Mouse (Mus musculus) forebrain, embryonic 10.5 days (tissue): ENCODE results near the gene Mrpl9. TPM values are rescaled to one million over a fixed set of nuclear protein-coding genes. Genes with fewer than 3 reads are reported as not detected.

Source experiments
- DNase-seq: peaks from one replicate; pipeline ENCODE4 v3.0.0-alpha.2; 2017; ENCODE audit warnings: low spot score; ENCODE audit errors: extremely low spot score
- H3K27ac ChIP-seq: fragments of 300-500 bp; sonication (generic); 2 replicates; pipeline ENCODE4 v1.5.1; 2016; ENCODE audit warnings: mild to moderate bottlenecking
- H3K27me3 ChIP-seq: fragments of 300-500 bp; sonication (generic); 2 replicates; pipeline ENCODE4 v1.6.1; 2016; ENCODE audit warnings: mild to moderate bottlenecking; ENCODE audit not compliant: poor library complexity, severe bottlenecking
- H3K36me3 ChIP-seq: fragments of 300-500 bp; sonication (generic); replicated peaks from 2 replicates; pipeline ENCODE4 v1.6.1; 2016; ENCODE audit warnings: mild to moderate bottlenecking, moderate library complexity
- H3K4me1 ChIP-seq: fragments of 300-500 bp; sonication (generic); 2 replicates; pipeline ENCODE4 v1.6.1; 2016
- H3K4me3 ChIP-seq: fragments of 300-500 bp; sonication (generic); 2 replicates; pipeline ENCODE4 v1.5.1; 2016; ENCODE audit warnings: mild to moderate bottlenecking, moderate library complexity
- H3K9me3 ChIP-seq: fragments of 300-500 bp; sonication (generic); 2 replicates; pipeline ENCODE4 v1.6.1; 2016; ENCODE audit warnings: mild to moderate bottlenecking, moderate library complexity
- WGBS: fragments of 180-500 bp; shearing (Covaris S2); methylation state at CpG from one replicate; pipeline ENCODE4 v1.1.7; 2016; 5-methylcytosine and 5-hydroxymethylcytosine counted together
- polyA plus RNA-seq: library from polyadenylated mRNA; unstranded; fragments of >200 nt; fragmentation: Nextera tagmentation; extraction: Ambion mirVana; gene quantifications from 2 replicates; pipeline ENCODE4 v1.2.1, GENCODE M21; 2016

The Mrpl9 gene
- polyA plus RNA-seq, 1 experiment from 2014 or later, result 74.5 TPM

DNA sequence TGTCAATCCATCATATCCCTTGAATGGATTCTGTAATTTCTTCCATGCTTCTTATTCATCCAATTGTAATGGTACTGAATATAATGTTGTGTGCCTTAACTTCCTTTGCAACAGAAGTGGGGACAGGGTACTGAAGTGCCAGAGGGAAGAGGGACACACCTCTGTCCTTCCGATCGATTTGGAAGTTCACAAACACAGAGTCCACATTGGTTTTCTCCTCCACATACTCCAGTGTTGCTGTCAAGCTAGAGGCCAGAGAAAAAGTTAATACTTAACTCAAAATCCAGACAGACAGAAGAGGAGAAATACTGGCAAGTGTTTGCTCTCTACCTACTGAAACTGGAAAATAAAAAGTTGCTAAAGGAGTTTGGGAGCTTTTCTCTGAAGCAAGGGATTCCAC lies 8.8 kb upstream of the Mrpl9 start:
- no peaks in the 10 kb centered on the region for H3K27me3 ChIP-seq
- no peaks in the 10 kb centered on the region for H3K9me3 ChIP-seq
- no peak for DNase-seq
- H3K4me3 ChIP-seq, result no peak overlapping the region
- H3K4me1 ChIP-seq, result no peaks in the 10 kb centered on the region
- no peaks in the 10 kb centered on the region for H3K36me3 ChIP-seq
- no peak overlapping the region for H3K27ac ChIP-seq
- 91% methylated on average over 2 of the region's 2 CpGs for WGBS

DNA sequence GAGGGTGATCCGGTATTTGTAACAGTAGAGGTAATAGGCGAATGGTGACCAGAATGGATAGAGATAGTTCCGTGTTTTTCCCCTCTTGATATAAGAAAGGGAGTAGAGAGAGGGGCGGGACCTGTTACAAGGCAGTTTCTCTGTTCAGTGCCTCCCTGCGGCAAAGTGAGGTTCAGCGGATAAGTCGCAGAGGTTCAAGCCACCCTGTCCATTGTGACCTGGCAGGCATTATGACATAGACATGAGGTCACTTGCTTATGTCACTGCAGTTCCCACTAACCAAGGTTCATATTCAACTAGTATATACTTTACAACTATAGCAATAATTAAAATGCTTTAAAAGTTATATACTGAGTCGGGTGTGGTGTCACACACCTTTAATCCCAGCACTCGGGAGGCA lies 6.7 kb upstream of the Mrpl9 start:
- Histone ChIP-seq H3K36me3 (no peaks in the 10 kb centered on the region), H3K27me3 (peaks cover 6% of the 10 kb centered on the region; the same call in 1 of the 2 replicates), H3K4me1 (no peaks in the 10 kb centered on the region), H3K9me3 (no peaks in the 10 kb centered on the region), H3K4me3 (no peak overlapping the region), H3K27ac (no peak overlapping the region)
- 87% methylated on average over 9 of the region's 9 CpGs for WGBS
- no peak for DNase-seq

DNA sequence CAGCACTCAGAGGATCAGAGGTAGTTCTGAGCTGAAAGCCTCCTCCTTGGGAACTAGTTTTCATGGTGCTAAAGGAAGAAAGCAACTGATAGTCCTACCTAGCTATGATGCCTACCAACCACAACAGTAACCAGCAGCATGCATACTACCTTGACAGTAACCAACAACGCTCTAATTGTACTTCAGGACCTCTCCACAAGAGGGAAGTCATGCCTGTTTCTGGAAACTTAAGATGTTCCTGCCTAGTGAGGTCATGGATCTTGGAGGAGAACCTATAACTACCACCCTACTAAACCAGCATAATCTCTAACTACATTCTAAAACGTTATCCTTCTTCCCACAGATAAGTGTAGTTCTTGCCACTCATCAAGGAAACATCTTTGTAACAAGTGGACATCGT lies 1.9 kb upstream of the Mrpl9 start:
- Histone ChIP-seq H3K36me3 (peaks cover 18% of the 10 kb centered on the region), H3K4me1 (peaks cover 13% of the 10 kb centered on the region), H3K27ac (no peak overlapping the region), H3K27me3 (peaks cover 6% of the 10 kb centered on the region; the same call in 1 of the 2 replicates), H3K4me3 (no peak overlapping the region), H3K9me3 (no peaks in the 10 kb centered on the region)
- 43% methylated on average over 3 of the region's 3 CpGs for WGBS
- no peak for DNase-seq

DNA sequence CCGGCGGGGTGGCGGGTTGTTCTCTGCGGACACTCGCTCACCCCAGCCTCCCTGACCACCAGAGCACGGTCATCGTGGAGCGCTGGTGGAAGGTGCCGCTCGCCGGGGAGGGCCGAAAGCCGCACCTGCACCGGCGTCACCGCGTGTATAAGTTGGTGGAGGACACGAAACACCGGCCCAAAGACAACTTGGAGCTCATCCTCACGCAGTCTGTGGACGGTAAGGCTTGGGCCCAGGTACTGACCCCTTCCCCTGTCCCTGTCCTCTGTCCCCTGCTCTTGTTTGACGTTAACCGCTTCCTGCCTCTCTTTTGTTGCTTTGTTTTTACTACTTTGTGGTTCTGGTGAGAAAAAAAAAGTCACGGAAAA lies 463 bp downstream of the Mrpl9 start, which contains the start of gene Oaz3:
Gene Oaz3 (minus strand): TSS at position 319 of the 368 bp plus-strand sequence.
- 2% methylated on average over 24 of the region's 24 CpGs for WGBS
- H3K27me3 ChIP-seq, result peaks cover 6% of the 10 kb centered on the region; the same call in 1 of the 2 replicates
- peaks cover 13% of the 10 kb centered on the region for H3K4me1 ChIP-seq
- DNase-seq, result no peak
- no peaks in the 10 kb centered on the region for H3K9me3 ChIP-seq
- H3K36me3 ChIP-seq, result peaks cover 42% of the 10 kb centered on the region
- peak within 1 kb of the TSS; percentile 92 for H3K27ac ChIP-seq
- H3K4me3 ChIP-seq, result peak within 1 kb of the TSS; percentile 94

DNA sequence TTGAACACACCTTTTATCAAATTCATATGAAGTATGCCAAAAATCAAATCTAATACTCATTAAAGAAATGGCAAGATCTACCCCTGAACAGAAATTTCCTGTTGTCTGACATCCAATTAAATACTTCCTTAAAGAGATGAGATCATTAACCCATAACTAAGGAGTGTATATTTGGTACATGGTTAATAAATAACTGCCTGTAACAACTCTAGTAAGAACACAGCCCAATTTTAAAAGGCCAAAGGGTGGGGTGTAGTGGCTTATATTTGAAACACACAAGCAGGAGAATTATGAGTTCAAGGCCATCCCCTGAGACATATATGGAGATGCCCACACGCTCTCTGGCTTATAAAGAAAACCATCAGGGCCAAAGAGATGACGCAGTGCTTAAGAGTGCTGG lies 6.3 kb downstream of the Mrpl9 start:
- Histone ChIP-seq H3K4me1 (peaks cover 3% of the 10 kb centered on the region), H3K27me3 (no peaks in the 10 kb centered on the region), H3K36me3 (peaks cover 61% of the 10 kb centered on the region), H3K27ac (no peak overlapping the region), H3K4me3 (no peak overlapping the region), H3K9me3 (no peaks in the 10 kb centered on the region)
- no peak for DNase-seq
- 94% methylated on average over 2 of the region's 2 CpGs for WGBS

DNA sequence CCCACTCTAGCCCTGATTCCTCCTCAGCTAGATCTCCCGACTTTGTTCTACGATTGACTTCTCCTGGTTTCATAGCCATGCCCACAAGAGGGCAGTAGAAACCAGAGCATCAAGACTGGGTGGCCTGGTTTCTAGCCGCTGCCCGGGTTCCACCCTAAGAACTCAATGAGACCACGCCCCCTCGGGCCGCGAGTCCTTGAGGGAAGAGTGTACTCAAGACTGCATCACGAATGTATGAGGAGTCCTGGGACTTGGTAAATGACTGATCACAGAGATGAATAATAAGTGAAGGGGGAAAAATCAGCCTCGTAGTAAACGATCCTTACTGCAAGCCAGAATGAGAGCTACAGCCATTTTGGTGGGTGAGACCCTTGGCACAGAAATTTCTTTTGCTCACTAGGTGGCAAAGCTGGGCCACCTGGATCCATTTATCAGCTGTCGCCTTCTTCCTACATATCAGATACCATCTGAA lies 13.4 kb downstream of the Mrpl9 start:
- H3K4me1 ChIP-seq, result peaks cover 12% of the 10 kb centered on the region
- no peaks in the 10 kb centered on the region for H3K36me3 ChIP-seq
- 2% methylated on average over 12 of the region's 12 CpGs for WGBS
- H3K4me3 ChIP-seq, result peak overlapping the region; percentile 42
- DNase-seq, result peak; percentile 89
- no peak overlapping the region for H3K27ac ChIP-seq
- H3K27me3 ChIP-seq, result peaks cover 11% of the 10 kb centered on the region
- peaks cover 6% of the 10 kb centered on the region; the same call in 1 of the 2 replicates for H3K9me3 ChIP-seq

DNA sequence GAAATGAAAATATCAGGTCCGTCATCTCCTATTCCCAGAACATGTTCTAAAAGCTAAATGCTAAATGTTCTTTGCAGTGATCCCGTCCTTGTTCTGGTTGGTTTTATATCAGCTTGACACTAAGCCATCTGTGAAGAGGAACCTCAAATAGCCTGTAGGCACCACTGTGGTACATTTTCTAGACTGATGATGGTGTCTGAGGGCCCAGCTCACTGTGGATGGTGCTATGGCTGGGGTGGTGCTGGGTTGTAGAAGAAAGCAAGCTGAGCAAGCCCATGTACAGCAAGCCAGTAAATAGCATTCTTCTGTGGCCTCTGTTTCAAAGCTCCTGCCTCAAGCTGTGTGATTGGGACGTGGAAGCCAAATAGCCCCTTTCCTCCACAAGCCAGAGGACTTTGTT lies 13.9 kb downstream of the Mrpl9 start:
- Histone ChIP-seq H3K4me1 (peaks cover 12% of the 10 kb centered on the region), H3K9me3 (peaks cover 6% of the 10 kb centered on the region; the same call in 1 of the 2 replicates), H3K27me3 (peaks cover 11% of the 10 kb centered on the region), H3K36me3 (no peaks in the 10 kb centered on the region), H3K27ac (no peak overlapping the region), H3K4me3 (no peak overlapping the region)
- no peak for DNase-seq
- 84% methylated on average over 3 of the region's 3 CpGs for WGBS

DNA sequence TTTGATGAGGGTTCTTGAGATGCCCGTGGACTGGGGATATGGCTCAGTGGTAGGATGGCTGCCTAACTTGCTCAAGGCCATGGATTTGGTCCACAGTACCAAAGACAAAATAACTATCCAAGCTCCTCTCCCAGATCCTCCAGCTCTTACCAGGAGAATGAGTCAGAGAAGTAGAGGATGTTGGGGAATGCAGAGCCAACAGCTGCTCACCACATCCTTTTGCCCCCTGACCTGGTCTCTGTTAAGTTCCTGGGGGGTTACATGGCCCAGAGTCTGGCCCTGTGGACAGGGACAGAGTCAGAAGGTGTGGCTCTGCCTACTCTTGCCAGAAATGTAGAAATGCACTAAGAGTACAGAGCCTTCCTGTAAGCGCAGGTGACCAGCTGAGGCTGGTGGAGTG lies 16.7 kb downstream of the Mrpl9 start:
- DNase-seq, result no peak
- WGBS, result 95% methylated on average over 2 of the region's 2 CpGs
- H3K4me3 ChIP-seq, result no peak overlapping the region

DNA sequence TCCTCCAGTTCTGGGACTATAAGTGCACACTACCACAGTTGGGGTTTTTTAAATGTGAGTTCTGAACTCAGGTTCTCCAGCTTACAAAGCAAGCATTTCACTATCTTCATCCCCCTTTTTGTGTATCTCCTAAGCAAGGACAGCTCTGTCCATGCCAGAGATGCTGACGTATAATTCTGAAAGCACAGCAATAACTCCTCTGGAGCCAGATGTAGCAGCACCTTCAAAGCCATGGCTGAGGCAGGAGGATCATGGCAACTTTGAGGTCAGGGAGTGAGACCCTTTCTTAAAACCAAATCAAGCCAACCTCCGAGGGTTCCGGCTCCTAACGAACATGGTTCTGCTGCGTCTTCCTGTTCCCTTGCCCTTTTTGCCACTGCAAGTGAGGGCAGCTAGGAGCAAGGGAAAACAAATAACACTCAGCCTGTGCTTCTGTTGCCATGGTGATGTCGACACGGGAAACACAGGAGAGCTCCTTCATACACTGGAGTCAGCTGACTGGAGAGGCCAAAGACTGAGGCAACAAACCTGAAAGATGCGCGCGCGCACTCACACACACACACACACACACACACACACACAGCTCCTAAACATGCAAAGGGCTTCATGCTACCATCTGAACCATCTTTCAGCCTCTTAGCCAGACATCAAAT lies 20.9 kb downstream of the Mrpl9 start:
- H3K4me3 ChIP-seq, result no peak overlapping the region
- H3K27me3 ChIP-seq, result peaks cover 4% of the 10 kb centered on the region; the same call in 1 of the 2 replicates
- DNase-seq, result peak; percentile 54
- no peaks in the 10 kb centered on the region for H3K36me3 ChIP-seq
- 52% methylated on average over 11 of the region's 11 CpGs for WGBS
- peaks cover 48% of the 10 kb centered on the region for H3K4me1 ChIP-seq
- H3K9me3 ChIP-seq, result no peaks in the 10 kb centered on the region
- H3K27ac ChIP-seq, result peak overlapping the region; percentile 81

More for the DNA sequence above, 16.7 kb downstream of the Mrpl9 start:
- Histone ChIP-seq H3K27me3 (peaks cover 11% of the 10 kb centered on the region), H3K4me1 (peaks cover 29% of the 10 kb centered on the region), H3K9me3 (peaks cover 6% of the 10 kb centered on the region; the same call in 1 of the 2 replicates), H3K36me3 (no peaks in the 10 kb centered on the region), H3K27ac (no peak overlapping the region)

DNA sequence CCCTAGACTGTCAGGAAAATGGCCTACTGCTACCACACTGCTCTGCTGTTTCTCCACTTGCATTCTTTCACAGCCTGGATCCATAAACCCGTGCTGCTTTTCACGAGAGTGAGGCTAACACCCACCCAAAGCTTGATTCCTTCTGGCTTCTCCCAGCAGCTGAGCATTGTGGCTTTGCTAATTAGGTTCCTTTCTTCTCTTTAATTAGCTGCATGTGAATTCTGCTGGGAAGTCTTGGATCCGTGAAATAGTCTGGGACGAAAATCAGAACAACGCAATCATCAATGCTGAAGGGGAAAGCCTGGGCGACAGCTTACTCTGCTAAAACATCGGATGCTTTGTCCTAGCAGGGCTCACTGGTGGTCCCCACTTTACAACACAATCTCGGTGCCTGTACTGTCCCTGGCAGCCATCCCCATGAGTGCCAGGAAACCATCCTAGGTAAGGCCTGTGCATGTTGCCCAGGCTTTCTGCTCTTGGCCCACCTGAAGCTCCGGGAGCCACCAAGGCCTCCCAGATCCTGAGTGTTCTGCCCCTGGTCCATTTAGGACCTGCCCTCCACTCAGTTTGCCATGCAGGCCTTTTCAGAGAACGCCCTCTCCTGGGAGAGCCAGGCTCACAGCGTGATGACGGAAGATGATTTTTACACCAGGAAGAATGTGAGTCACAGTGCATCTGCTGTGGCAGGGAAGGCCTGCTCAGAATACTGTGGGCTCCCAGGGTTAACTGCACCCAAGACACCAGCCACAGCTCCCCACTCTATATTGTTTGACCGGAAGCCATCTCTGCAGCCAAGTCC lies 22.7 kb downstream of the Mrpl9 start:
- Histone ChIP-seq H3K4me3 (no peak overlapping the region), H3K27me3 (peaks cover 4% of the 10 kb centered on the region; the same call in 1 of the 2 replicates), H3K27ac (peak overlapping the region; percentile 84), H3K36me3 (no peaks in the 10 kb centered on the region), H3K4me1 (peaks cover 50% of the 10 kb centered on the region), H3K9me3 (no peaks in the 10 kb centered on the region)
- DNase-seq, result no peak
- 43% methylated on average over 13 of the region's 13 CpGs for WGBS

DNA sequence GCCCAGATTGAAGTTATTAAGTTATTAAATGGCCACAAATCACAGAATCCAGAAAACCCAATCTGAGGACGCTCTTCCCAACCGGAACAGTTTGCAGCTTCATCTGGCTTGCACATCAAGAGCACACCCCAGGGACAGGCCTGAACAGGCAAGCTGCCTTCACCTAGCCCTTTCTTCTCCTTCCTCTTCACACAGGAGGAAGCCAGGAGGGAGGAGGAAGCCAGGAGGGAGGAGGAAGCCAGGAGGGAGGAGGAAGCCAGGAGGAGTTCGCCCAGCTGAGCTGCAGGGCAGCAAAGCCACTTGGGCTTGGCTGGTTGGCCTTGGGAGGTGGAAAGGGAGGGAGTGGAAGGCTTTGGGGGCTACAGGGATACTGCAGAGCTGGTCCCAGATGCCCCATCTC lies 25.8 kb downstream of the Mrpl9 start:
- Histone ChIP-seq H3K27ac (0 out of 2 replicates have a peak overlapping the region, but pooled peaks have one; percentile 25), H3K27me3 (peaks cover 8% of the 10 kb centered on the region; the same call in 1 of the 2 replicates), H3K9me3 (no peaks in the 10 kb centered on the region), H3K4me1 (peaks cover 57% of the 10 kb centered on the region), H3K4me3 (no peak overlapping the region), H3K36me3 (no peaks in the 10 kb centered on the region)
- WGBS, result 53% methylated on average over 3 of the region's 3 CpGs
- no peak for DNase-seq

DNA sequence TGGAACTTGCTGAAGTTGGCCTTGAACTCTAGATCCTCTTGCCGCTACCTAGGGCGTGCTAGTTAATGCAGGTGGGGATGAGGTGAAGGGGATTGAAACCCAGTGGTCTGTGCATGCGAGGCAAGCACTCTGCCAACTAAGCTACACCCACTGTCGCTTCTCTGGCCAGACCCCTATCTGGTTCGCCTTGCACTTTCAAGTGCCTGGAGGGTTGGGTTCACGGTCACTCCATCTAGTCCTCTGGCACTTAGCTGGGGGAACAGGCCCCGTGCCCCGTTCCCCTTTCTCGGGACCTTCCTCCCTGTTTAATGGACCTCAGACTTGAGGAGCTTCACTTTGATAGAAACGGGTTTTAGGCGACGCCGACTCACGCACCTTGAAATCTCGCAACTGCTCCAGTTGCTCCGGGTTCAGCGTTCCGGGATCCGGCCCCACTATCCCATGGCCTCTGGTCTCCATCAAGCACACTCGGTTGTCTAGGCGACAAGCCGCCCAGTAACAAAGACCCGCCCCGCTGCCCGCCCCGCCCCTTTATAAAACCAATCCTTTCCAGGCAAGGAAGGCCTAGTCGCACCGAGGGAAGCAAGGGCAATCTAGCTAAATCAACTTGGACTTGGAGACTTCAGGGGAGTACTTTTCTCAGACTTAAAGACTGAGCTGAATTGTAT lies 29.5 kb downstream of the Mrpl9 start:
- Histone ChIP-seq H3K36me3 (no peaks in the 10 kb centered on the region), H3K4me1 (peaks cover 44% of the 10 kb centered on the region), H3K4me3 (peak overlapping the region; percentile 45), H3K27me3 (peaks cover 8% of the 10 kb centered on the region; the same call in 1 of the 2 replicates), H3K9me3 (no peaks in the 10 kb centered on the region), H3K27ac (peak overlapping the region; percentile 74)
- WGBS, result 11% methylated on average over 28 of the region's 28 CpGs
- peak; percentile 80 for DNase-seq
